Mouse (Mus musculus) midbrain, embryonic 16.5 days (tissue): ENCODE results near the gene Ccdc59. TPM values are rescaled to one million over a fixed set of nuclear protein-coding genes. Genes with fewer than 3 reads are reported as not detected.

Experiments used
- ATAC-seq: fragments of 200-750 bp; cut with Nextera tagmentation; 2 replicates; pipeline ENCODE4 v1.8.0; 2017; ENCODE audit warnings: moderate TSS enrichment
- H3K27ac ChIP-seq: fragments of 300-500 bp; sonication (generic); 2 replicates; pipeline ENCODE4 v1.5.1; 2014; ENCODE audit warnings: mild to moderate bottlenecking, low read length, mixed read lengths
- H3K27me3 ChIP-seq: fragments of 300-500 bp; sonication (generic); 2 replicates; pipeline ENCODE4 v1.6.1; 2014; ENCODE audit warnings: low read depth, low read length, mixed read lengths; ENCODE audit not compliant: control insufficient read depth, insufficient read depth
- H3K36me3 ChIP-seq: fragments of 300-500 bp; sonication (generic); 2 replicates; pipeline ENCODE4 v1.6.1; 2014; ENCODE audit warnings: mild to moderate bottlenecking, low read length, moderate library complexity, mixed read lengths; ENCODE audit not compliant: control insufficient read depth, insufficient read depth
- H3K4me1 ChIP-seq: fragments of 300-500 bp; sonication (generic); 2 replicates; pipeline ENCODE4 v1.6.1; 2014; ENCODE audit warnings: mild to moderate bottlenecking, low read length, mixed read lengths; ENCODE audit not compliant: control insufficient read depth, insufficient read depth
- H3K4me2 ChIP-seq: fragments of 300-500 bp; sonication (generic); 2 replicates; pipeline ENCODE4 v1.6.1; 2014; ENCODE audit warnings: mild to moderate bottlenecking, low read length, mixed read lengths
- H3K4me3 ChIP-seq: fragments of 300-500 bp; sonication (generic); 2 replicates; pipeline ENCODE4 v1.5.1; 2014; ENCODE audit warnings: low read depth, mild to moderate bottlenecking, low read length, moderate library complexity, mixed read lengths
- H3K9ac ChIP-seq: fragments of 300-500 bp; sonication (generic); 2 replicates; pipeline ENCODE4 v1.6.1; 2014; ENCODE audit warnings: low read depth, low read length, mixed read lengths
- H3K9me3 ChIP-seq: fragments of 300-500 bp; sonication (generic); replicated peaks from 2 replicates; pipeline ENCODE4 v1.6.1; 2014; ENCODE audit warnings: mild to moderate bottlenecking, low read length, mixed read lengths; ENCODE audit not compliant: control insufficient read depth, poor library complexity, severe bottlenecking
- WGBS: fragments of 180-500 bp; shearing (Covaris S2); extraction: QIAGEN DNeasy Blood & Tissue Kit; methylation state at CpG from one replicate; pipeline ENCODE4 v1.1.7; 2014; 5-methylcytosine and 5-hydroxymethylcytosine counted together
- polyA plus RNA-seq: library from polyadenylated mRNA; unstranded; fragments of >200 nt; fragmentation: Nextera tagmentation; extraction: Ambion mirVana; gene quantifications from 2 replicates; pipeline ENCODE4 v1.2.1, GENCODE M21; 2015

The Ccdc59 gene
- 40.3 and 46.8 TPM in 2 replicates for polyA plus RNA-seq

DNA sequence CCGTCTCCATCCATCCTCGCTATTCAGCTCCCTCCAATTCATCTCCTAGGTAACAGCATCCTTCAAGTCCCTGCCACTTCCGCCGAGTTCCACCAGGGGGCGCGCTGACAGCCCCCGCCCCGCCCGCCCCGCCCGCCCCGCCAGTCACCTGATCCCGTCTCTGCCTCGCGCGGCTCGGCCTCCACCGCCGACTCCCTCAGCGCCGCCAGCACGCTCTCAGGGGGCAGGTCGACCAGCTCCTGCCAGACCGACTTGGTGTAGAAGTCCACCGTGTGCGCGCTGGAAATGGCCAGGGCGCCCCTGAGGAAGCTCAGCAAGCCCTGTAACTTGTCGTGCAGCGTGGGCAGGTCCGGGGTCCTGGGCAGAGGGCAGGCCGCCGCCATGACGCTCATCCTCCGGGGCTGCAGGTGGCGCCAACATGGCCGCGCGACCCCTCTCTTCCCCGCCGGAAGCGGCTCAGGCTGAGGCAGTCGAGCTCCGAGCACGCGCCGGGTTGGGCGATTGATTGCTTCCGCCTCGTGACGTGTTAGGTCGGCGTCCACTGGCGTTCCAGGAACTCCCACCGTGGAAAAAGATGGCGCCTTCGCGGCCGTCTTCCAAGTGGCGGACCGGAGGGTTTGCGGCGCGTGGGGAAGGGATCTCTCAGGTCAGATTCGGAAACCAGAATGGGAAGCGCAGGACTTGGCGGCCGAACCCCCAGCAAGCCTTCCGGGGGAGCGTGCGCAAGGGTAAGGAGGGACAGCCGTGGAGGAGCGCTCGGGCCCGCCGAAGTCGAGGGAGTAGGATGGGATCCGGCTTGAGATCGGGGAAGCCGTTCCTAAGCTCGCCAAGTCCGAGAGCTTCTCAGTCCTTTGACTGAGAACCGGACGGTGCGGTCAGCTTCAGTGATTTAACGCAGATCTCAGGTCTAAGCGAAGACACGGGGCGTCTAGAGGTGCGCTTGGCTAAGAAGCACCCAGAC, at the start of gene Ccdc59, which contains the start of gene Mettl25:
Ccdc59 (plus strand) TSS at position 140 of the 961 bp plus-strand sequence.
Mettl25 (minus strand) TSS at position 453 of the 961 bp plus-strand sequence.
- no peaks in the 10 kb centered on the region for H3K27me3 ChIP-seq
- peaks cover 20% of the 10 kb centered on the region for H3K36me3 ChIP-seq
- H3K4me3 ChIP-seq: peak within 1 kb of the TSS; percentile 88
- H3K9ac ChIP-seq: peak within 1 kb of the TSS; percentile 91
- ATAC-seq: peak; percentile 99
- under 1% methylated on average over 81 of the region's 90 CpGs for WGBS
- H3K4me2 ChIP-seq: peak within 1 kb of the TSS; percentile 91
- H3K27ac ChIP-seq: peak within 1 kb of the TSS; percentile 99
- H3K4me1 ChIP-seq: peaks cover 15% of the 10 kb centered on the region
- no peaks in the 10 kb centered on the region for H3K9me3 ChIP-seq

- Histone ChIP-seq H3K36me3 (peaks cover 2% of the 10 kb centered on the region; the same call in 1 of the 2 replicates), H3K27ac (no peak overlapping the region), H3K9ac (no peak overlapping the region), H3K4me3 (no peak overlapping the region), H3K27me3 (no peaks in the 10 kb centered on the region), H3K4me2 (no peak overlapping the region), H3K9me3 (no peaks in the 10 kb centered on the region), H3K4me1 (no peaks in the 10 kb centered on the region)
- ATAC-seq: no peak
- 85% methylated on average over 15 of the region's 15 CpGs for WGBS
Measured at GRCm38 (mm10) chr10:105793776-105794552, 46.9 kb upstream of the Ccdc59 start.

- H3K4me1 ChIP-seq: no peaks in the 10 kb centered on the region
- H3K4me2 ChIP-seq: no peak overlapping the region
- ATAC-seq: no peak
- H3K4me3 ChIP-seq: no peak overlapping the region
- no peaks in the 10 kb centered on the region for H3K27me3 ChIP-seq
- H3K9ac ChIP-seq: no peak overlapping the region
- 90% methylated on average over 8 of the region's 8 CpGs for WGBS
- H3K36me3 ChIP-seq: no peaks in the 10 kb centered on the region
- H3K27ac ChIP-seq: no peak overlapping the region
- H3K9me3 ChIP-seq: no peaks in the 10 kb centered on the region
Measured at GRCm38 (mm10) chr10:105797250-105797924, 43.5 kb upstream of the Ccdc59 start.

DNA sequence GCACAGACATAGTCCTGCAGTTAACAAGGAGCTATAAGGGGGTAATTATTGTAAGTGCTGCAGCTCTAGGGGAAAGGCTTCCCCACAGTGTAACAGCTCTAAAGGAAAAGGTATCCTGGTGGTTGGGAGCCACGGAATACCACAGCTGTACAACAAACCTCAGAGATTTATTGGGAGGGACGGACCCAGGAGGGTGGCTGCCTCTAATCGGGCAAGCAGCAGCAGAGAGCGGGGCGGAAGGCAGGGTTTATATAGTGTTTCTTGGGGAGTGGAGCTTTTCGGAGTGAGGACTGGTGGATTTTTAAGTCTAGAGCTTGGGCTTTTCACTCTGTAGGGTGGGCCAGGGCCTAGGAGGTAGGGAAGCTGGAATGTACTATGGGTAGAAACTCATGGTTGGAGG, 39.7 kb upstream of the Ccdc59 start:
- Histone ChIP-seq H3K4me2 (no peak overlapping the region), H3K27ac (no peak overlapping the region), H3K27me3 (no peaks in the 10 kb centered on the region), H3K9me3 (no peaks in the 10 kb centered on the region), H3K4me1 (no peaks in the 10 kb centered on the region), H3K4me3 (no peak overlapping the region), H3K9ac (no peak overlapping the region), H3K36me3 (no peaks in the 10 kb centered on the region)
- ATAC-seq: no peak
- 85% methylated on average over 6 of the region's 6 CpGs for WGBS

- Histone ChIP-seq H3K4me1 (no peaks in the 10 kb centered on the region), H3K4me2 (no peak overlapping the region), H3K9me3 (no peaks in the 10 kb centered on the region), H3K27me3 (no peaks in the 10 kb centered on the region), H3K9ac (no peak overlapping the region), H3K4me3 (no peak overlapping the region), H3K36me3 (no peaks in the 10 kb centered on the region), H3K27ac (no peak overlapping the region)
- WGBS: 93% methylated on average over 6 of the region's 6 CpGs
- ATAC-seq: no peak
Measured at GRCm38 (mm10) chr10:105802132-105802531, 38.7 kb upstream of the Ccdc59 start.

DNA sequence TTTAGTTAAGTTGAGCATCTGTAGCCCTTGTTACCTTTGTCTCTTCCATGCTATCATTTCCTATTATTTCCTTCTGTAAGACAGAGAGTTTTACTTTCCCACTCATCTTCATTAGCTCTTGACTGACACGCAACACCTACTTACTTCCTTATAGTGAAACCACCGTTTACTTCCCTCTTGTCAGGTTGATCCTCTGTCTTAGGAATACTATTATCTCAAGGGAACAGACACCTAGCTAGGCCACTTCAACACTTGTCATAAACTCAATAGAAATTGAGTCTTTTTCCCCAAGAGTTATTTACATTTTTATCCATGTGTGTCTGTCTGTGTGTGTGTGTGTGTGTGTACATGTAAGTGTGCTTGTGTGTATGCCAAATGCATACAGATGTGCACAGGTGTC, 37.4 kb upstream of the Ccdc59 start:
- Histone ChIP-seq H3K4me1 (no peaks in the 10 kb centered on the region), H3K9ac (no peak overlapping the region), H3K36me3 (no peaks in the 10 kb centered on the region), H3K4me3 (no peak overlapping the region), H3K4me2 (no peak overlapping the region), H3K27me3 (no peaks in the 10 kb centered on the region), H3K9me3 (no peaks in the 10 kb centered on the region), H3K27ac (no peak overlapping the region)
- ATAC-seq: no peak
- WGBS: 90% methylated on average over 2 of the region's 2 CpGs

DNA sequence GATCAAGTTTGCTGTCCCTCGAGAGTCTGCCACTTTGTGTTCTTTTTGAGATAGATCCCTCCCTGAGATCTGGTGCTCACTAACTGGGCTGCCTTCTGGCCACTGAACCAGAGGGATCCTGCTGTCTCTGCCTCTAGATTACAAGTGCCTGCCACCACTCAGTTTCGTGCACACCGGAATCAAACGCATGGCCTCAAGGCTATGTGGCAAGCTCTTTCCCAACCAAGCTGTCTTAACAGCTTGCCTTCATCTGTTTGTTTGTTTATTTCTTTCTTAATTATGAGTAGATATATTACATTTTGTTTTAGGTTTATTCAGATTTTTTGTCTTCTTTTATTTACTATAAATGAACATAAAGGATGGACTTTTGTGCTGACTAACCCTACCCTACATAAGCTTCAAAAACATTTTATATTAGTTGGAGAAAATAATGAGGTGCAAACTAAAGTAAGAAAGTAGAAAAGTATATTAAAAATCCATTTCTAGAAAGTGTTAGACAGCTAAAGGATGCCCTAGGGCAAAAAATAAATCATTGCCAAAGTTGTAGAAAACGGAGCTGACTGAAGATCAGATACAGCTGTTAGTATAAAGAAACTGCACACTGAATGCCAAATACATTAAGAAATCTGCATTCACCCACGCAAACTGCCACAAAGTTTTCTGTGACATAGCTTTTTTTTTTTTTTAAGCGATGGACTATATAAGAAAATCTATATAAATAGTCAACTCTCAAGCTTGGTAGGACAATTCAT, 34.4 kb upstream of the Ccdc59 start:
- H3K9me3 ChIP-seq: no peaks in the 10 kb centered on the region
- no peaks in the 10 kb centered on the region for H3K4me1 ChIP-seq
- WGBS: 90% methylated on average over 7 of the region's 7 CpGs
- no peak overlapping the region for H3K9ac ChIP-seq
- no peaks in the 10 kb centered on the region for H3K27me3 ChIP-seq
- ATAC-seq: no peak
- H3K4me2 ChIP-seq: no peak overlapping the region
- H3K4me3 ChIP-seq: no peak overlapping the region
- no peaks in the 10 kb centered on the region for H3K36me3 ChIP-seq
- H3K27ac ChIP-seq: no peak overlapping the region

DNA sequence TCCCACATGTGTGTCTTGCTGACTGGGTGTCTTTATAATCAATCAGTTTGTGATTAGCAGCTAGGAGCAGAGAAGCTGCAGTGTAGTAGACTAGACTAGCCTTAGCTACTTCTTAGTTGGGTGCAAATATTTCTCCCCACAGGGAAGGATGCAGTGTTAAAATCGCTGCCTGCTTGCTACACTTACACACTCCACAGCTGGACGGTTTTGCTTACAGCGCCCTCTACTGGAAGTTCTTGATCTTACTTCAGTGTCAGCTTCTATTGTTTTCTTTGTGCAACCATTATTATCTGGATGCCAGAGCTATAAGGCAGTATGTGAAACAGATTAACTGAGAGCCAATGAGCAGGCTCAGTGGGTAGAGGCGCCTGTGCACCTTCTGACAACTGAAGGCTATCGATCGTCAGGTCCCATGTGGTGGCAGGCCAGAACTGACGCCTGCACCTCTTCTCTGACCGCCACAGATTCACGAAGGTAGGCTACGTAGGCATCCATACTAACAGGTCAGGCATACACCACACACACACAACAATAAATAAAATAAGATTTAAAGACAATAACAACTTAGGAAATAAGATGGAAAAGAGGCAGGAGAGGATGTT, 6.1 kb upstream of the Ccdc59 start:
- no peaks in the 10 kb centered on the region for H3K36me3 ChIP-seq
- H3K9me3 ChIP-seq: no peaks in the 10 kb centered on the region
- no peaks in the 10 kb centered on the region for H3K27me3 ChIP-seq
- WGBS: 64% methylated on average over 10 of the region's 10 CpGs
- no peak overlapping the region for H3K9ac ChIP-seq
- no peak overlapping the region for H3K27ac ChIP-seq
- H3K4me2 ChIP-seq: no peak overlapping the region
- ATAC-seq: peak; percentile 28; the same call in 1 of the 2 replicates
- H3K4me1 ChIP-seq: no peaks in the 10 kb centered on the region
- no peak overlapping the region for H3K4me3 ChIP-seq
